Mouse (Mus musculus) limb, embryonic 13.5 days (tissue): ENCODE results near the gene Dph5. TPM values are rescaled to one million over a fixed set of nuclear protein-coding genes. Genes with fewer than 3 reads are reported as not detected.
"Not testable (repeated sequence)": the region's sequence is repeated elsewhere in the genome, so short reads cannot be mapped to it uniquely, and the experiment has no call there.

Experiments
- ATAC-seq: fragments of 200-750 bp; cut with Nextera tagmentation; 2 replicates; pipeline ENCODE4 v1.8.0; 2017; ENCODE audit warnings: low read depth, moderate number of reproducible peaks, moderate TSS enrichment; ENCODE audit not compliant: low FRiP score
- H3K27ac ChIP-seq: fragments of 300-500 bp; sonication (generic); 2 replicates; pipeline ENCODE4 v1.5.1; 2015; ENCODE audit warnings: inconsistent platforms, mild to moderate bottlenecking, moderate library complexity
- H3K27me3 ChIP-seq: fragments of 300-500 bp; sonication (generic); 2 replicates; pipeline ENCODE4 v1.6.1; 2015; ENCODE audit warnings: mild to moderate bottlenecking, inconsistent platforms
- H3K36me3 ChIP-seq: fragments of 300-500 bp; sonication (generic); 2 replicates; pipeline ENCODE4 v1.6.1; 2015; ENCODE audit warnings: inconsistent platforms, mild to moderate bottlenecking, moderate library complexity
- H3K4me1 ChIP-seq: fragments of 300-500 bp; sonication (generic); 2 replicates; pipeline ENCODE4 v1.6.1; 2015; ENCODE audit warnings: inconsistent platforms
- H3K4me2 ChIP-seq: fragments of 300-500 bp; sonication (generic); replicated peaks from 2 replicates; pipeline ENCODE4 v1.6.1; 2015; ENCODE audit warnings: inconsistent platforms, mild to moderate bottlenecking, moderate library complexity
- H3K4me3 ChIP-seq: fragments of 300-500 bp; sonication (generic); 2 replicates; pipeline ENCODE4 v1.5.1; 2015; ENCODE audit warnings: moderate library complexity, mild to moderate bottlenecking, inconsistent platforms
- H3K9ac ChIP-seq: fragments of 300-500 bp; sonication (generic); 2 replicates; pipeline ENCODE4 v1.6.1; 2015; ENCODE audit warnings: mild to moderate bottlenecking, inconsistent platforms
- H3K9me3 ChIP-seq: fragments of 300-500 bp; sonication (generic); 2 replicates; pipeline ENCODE4 v1.6.1; 2016; ENCODE audit warnings: inconsistent platforms
- WGBS: fragments of 180-500 bp; shearing (Covaris S2); methylation state at CpG from one replicate; pipeline ENCODE4 v1.1.7; 2015; 5-methylcytosine and 5-hydroxymethylcytosine counted together
- polyA plus RNA-seq: library from polyadenylated mRNA; unstranded; fragments of >200 nt; fragmentation: Nextera tagmentation; extraction: Ambion mirVana; gene quantifications from 2 replicates; pipeline ENCODE4 v1.2.1, GENCODE M21; 2015

Dph5 gene
- polyA plus RNA-seq, 1 experiment from 2014 or later, result 25.5 TPM

GRCm38 (mm10) chr3:115860780-115861179, 26.9 kb upstream of the Dph5 start:
- not testable (repeated sequence) for H3K27ac ChIP-seq, H3K27me3 ChIP-seq, H3K9me3 ChIP-seq, H3K9ac ChIP-seq, H3K4me2 ChIP-seq, H3K4me1 ChIP-seq, H3K36me3 ChIP-seq, ATAC-seq, H3K4me3 ChIP-seq
- WGBS, result 60% methylated on average over 1 of the region's 1 CpGs

GRCm38 (mm10) chr3:115863487-115863886, 24.1 kb upstream of the Dph5 start:
- Histone ChIP-seq H3K4me2 (no peak overlapping the region), H3K9me3 (no peaks in the 10 kb centered on the region), H3K4me3 (no peak overlapping the region), H3K9ac (no peak overlapping the region), H3K36me3 (no peaks in the 10 kb centered on the region), H3K4me1 (no peaks in the 10 kb centered on the region), H3K27ac (no peak overlapping the region), H3K27me3 (no peaks in the 10 kb centered on the region)
- no peak for ATAC-seq
- WGBS, result 79% methylated on average over 4 of the region's 4 CpGs

GRCm38 (mm10) chr3:115867150-115867549, 20.5 kb upstream of the Dph5 start:
- Histone ChIP-seq H3K9me3 (no peaks in the 10 kb centered on the region), H3K4me3 (no peak overlapping the region), H3K4me1 (no peaks in the 10 kb centered on the region), H3K36me3 (no peaks in the 10 kb centered on the region), H3K27ac (no peak overlapping the region), H3K4me2 (no peak overlapping the region), H3K27me3 (no peaks in the 10 kb centered on the region), H3K9ac (no peak overlapping the region)
- WGBS, result 63% methylated on average over 4 of the region's 4 CpGs
- ATAC-seq, result peak; percentile 59

GRCm38 (mm10) chr3:115867901-115868300, 19.7 kb upstream of the Dph5 start:
- H3K4me3 ChIP-seq, result no peak overlapping the region
- H3K4me2 ChIP-seq, result no peak overlapping the region
- H3K27me3 ChIP-seq, result no peaks in the 10 kb centered on the region
- no peak overlapping the region for H3K9ac ChIP-seq
- H3K27ac ChIP-seq, result no peak overlapping the region
- no peaks in the 10 kb centered on the region for H3K36me3 ChIP-seq
- no peak for ATAC-seq
- H3K9me3 ChIP-seq, result no peaks in the 10 kb centered on the region
- H3K4me1 ChIP-seq, result no peaks in the 10 kb centered on the region
- 61% methylated on average over 1 of the region's 1 CpGs for WGBS

GRCm38 (mm10) chr3:115869360-115869759, 18.3 kb upstream of the Dph5 start:
- no peak for ATAC-seq
- Histone ChIP-seq H3K4me1 (no peaks in the 10 kb centered on the region), H3K27ac (no peak overlapping the region), H3K9me3 (no peaks in the 10 kb centered on the region), H3K36me3 (no peaks in the 10 kb centered on the region), H3K27me3 (no peaks in the 10 kb centered on the region), H3K9ac (no peak overlapping the region), H3K4me3 (no peak overlapping the region), H3K4me2 (no peak overlapping the region)
- WGBS, result 79% methylated on average over 2 of the region's 2 CpGs

- Histone ChIP-seq H3K4me2 (no peak overlapping the region), H3K9ac (no peak overlapping the region), H3K27me3 (no peaks in the 10 kb centered on the region), H3K36me3 (no peaks in the 10 kb centered on the region), H3K9me3 (no peaks in the 10 kb centered on the region), H3K4me3 (no peak overlapping the region), H3K27ac (no peak overlapping the region), H3K4me1 (no peaks in the 10 kb centered on the region)
- WGBS, result 28% methylated on average over 6 of the region's 6 CpGs
- ATAC-seq, result peak; percentile 32; the same call in 1 of the 2 replicates
These were observed 12.1 kb upstream of the Dph5 start for GRCm38 (mm10) chr3:115875551-115875950.

GRCm38 (mm10) chr3:115877133-115877532, 10.5 kb upstream of the Dph5 start:
- Histone ChIP-seq H3K4me2 (no peak overlapping the region), H3K36me3 (no peaks in the 10 kb centered on the region), H3K4me3 (no peak overlapping the region), H3K27me3 (no peaks in the 10 kb centered on the region), H3K9ac (no peak overlapping the region), H3K9me3 (no peaks in the 10 kb centered on the region), H3K4me1 (no peaks in the 10 kb centered on the region), H3K27ac (no peak overlapping the region)
- ATAC-seq, result no peak
- WGBS, result 94% methylated on average over 1 of the region's 1 CpGs

- 91% methylated on average over 1 of the region's 1 CpGs for WGBS
- Histone ChIP-seq H3K4me1 (peaks cover 5% of the 10 kb centered on the region), H3K27ac (no peak overlapping the region), H3K9me3 (no peaks in the 10 kb centered on the region), H3K9ac (no peak overlapping the region), H3K4me3 (no peak overlapping the region), H3K4me2 (no peak overlapping the region), H3K36me3 (no peaks in the 10 kb centered on the region), H3K27me3 (no peaks in the 10 kb centered on the region)
- ATAC-seq, result no peak
These were observed 3.6 kb upstream of the Dph5 start for GRCm38 (mm10) chr3:115884086-115884485.

- H3K27me3 ChIP-seq, result no peaks in the 10 kb centered on the region
- peaks cover 5% of the 10 kb centered on the region for H3K4me1 ChIP-seq
- no peaks in the 10 kb centered on the region for H3K9me3 ChIP-seq
- peak; percentile 49 for ATAC-seq
- no peaks in the 10 kb centered on the region for H3K36me3 ChIP-seq
- peak overlapping the region; percentile 80 for H3K4me3 ChIP-seq
- H3K9ac ChIP-seq, result peak overlapping the region; percentile 77
- peak overlapping the region; percentile 84 for H3K4me2 ChIP-seq
- WGBS, result 2% methylated on average over 21 of the region's 21 CpGs
- H3K27ac ChIP-seq, result no peak overlapping the region
These were observed 871 bp downstream of the Dph5 start for GRCm38 (mm10) chr3:115888310-115889106.

- peaks cover 5% of the 10 kb centered on the region; the same call in 1 of the 2 replicates for H3K36me3 ChIP-seq
These were observed 4.7 kb downstream of the Dph5 start for GRCm38 (mm10) chr3:115892341-115892740.

GRCm38 (mm10) chr3:115893166-115893565, 5.5 kb downstream of the Dph5 start:
- Histone ChIP-seq H3K4me1 (peaks cover 5% of the 10 kb centered on the region), H3K9ac (no peak overlapping the region), H3K9me3 (no peaks in the 10 kb centered on the region), H3K36me3 (peaks cover 5% of the 10 kb centered on the region; the same call in 1 of the 2 replicates), H3K4me2 (no peak overlapping the region), H3K27me3 (no peaks in the 10 kb centered on the region), H3K27ac (no peak overlapping the region), H3K4me3 (no peak overlapping the region)
- no peak for ATAC-seq
- 87% methylated on average over 2 of the region's 2 CpGs for WGBS

More at GRCm38 (mm10) chr3:115892341-115892740, 4.7 kb downstream of the Dph5 start:
- peaks cover 5% of the 10 kb centered on the region for H3K4me1 ChIP-seq
- no peak overlapping the region for H3K4me2 ChIP-seq
- no peak overlapping the region for H3K9ac ChIP-seq
- no peaks in the 10 kb centered on the region for H3K27me3 ChIP-seq
- no peaks in the 10 kb centered on the region for H3K9me3 ChIP-seq
- 91% methylated on average over 4 of the region's 4 CpGs for WGBS
- ATAC-seq, result no peak
- H3K27ac ChIP-seq, result no peak overlapping the region
- H3K4me3 ChIP-seq, result no peak overlapping the region

- Histone ChIP-seq H3K27me3 (no peaks in the 10 kb centered on the region), H3K4me2 (no peak overlapping the region), H3K9ac (no peak overlapping the region), H3K27ac (no peak overlapping the region), H3K4me1 (no peaks in the 10 kb centered on the region), H3K4me3 (no peak overlapping the region), H3K9me3 (no peaks in the 10 kb centered on the region), H3K36me3 (peaks cover 16% of the 10 kb centered on the region)
- no peak for ATAC-seq
- WGBS, result 79% methylated on average over 3 of the region's 3 CpGs
These were observed 10.8 kb downstream of the Dph5 start for GRCm38 (mm10) chr3:115898354-115898948.
